Comparison of ENCODE assay signal across 11 mouse cellular contexts in the genomic region with DNA sequence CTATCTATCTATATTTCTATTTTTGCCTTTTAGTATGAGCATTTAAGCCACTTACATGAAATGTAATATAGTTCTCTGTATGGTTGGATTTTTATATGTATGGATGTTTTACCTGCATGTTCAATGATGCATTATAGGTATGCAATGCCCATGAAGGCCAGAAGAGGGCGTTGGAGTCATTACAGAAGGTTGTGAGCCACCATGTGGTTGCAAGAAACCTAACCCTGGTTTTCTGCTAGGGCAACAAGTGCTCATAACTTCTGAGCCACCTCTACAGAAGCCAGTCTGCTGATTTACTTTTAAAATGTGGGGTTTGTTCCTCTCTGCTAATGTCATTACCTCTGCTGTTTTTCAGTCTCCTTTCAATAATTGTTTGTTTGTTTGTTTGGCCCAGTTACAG. TPM values are rescaled to one million over a fixed set of nuclear protein-coding genes. Genes with fewer than 3 reads are reported as not detected.
A peak's percentile ranks its signal among the peaks of the same experiment; 100 is the strongest.
DNase-seq lines count a peak whose midpoint lies in the region; ATAC-seq and TF ChIP-seq lines count a peak whose summit lies in the region.
"Had no signal": no experiment of that assay in that cellular context is flagged by ENCODE, and none has a peak within 500 bp of the region (broad histone marks: within the 10 kb centered on the region; RNA-seq: fewer than 3 reads in every experiment).

No protein-coding gene starts in this region.

- no peak for DNase-seq in cerebellum, adult 2 months
- no peak for DNase-seq in cerebellum, postnatal 4 days (ENCODE audit: low spot score in 2 of 2)
- peak; percentile 54 for DNase-seq in thymus, postnatal 0 days (ENCODE audit: low spot score)
- DNase-seq in thymus, adult 18-20 months, result no peak
- peak; percentile 9 for DNase-seq in liver, adult 2 months (ENCODE audit: extremely low read depth, low read depth, low spot score)
- no peak for DNase-seq in Muller cell, postnatal 12 days (ENCODE audit: inconsistent ontology term)
- no peak for DNase-seq in left cerebral cortex, adult 9 months (ENCODE audit: low spot score in 2 of 2)
- DNase-seq: right cerebral cortex, adult 18-20 months had no signal

- no peak for TF ChIP-seq POLR2A in cerebellum, adult 2 months (IDR thresholded peaks at IDR 0.05; ENCODE audit: borderline replicate concordance, insufficient read depth, low read length)
- no peak for TF ChIP-seq POLR2A in liver, adult 2 months (IDR thresholded peaks at IDR 0.05; ENCODE audit: extremely low read depth, insufficient read depth, low read length)

- ATAC-seq in heart, embryonic 12.5 days (ENCODE audit: insufficient number of reproducible peaks, low FRiP score), result no peak

- no peaks in the 10 kb centered on the region for H3K79me2 ChIP-seq in liver, adult 2 months (ENCODE audit: control insufficient read depth, insufficient read depth, low read length)

- TF ChIP-seq CTCF in cerebellum, adult 2 months (IDR thresholded peaks at IDR 0.05; ENCODE audit: borderline replicate concordance, insufficient read depth, low read depth, low read length), result peak; percentile 50; the same call in 1 of the 2 replicates
- TF ChIP-seq CTCF in liver, adult 2 months (IDR thresholded peaks at IDR 0.05; ENCODE audit: low read depth, low read length), result peak; percentile 19; the same call in 1 of the 2 replicates

- H3K9me3 ChIP-seq in heart, embryonic 12.5 days (replicated peaks), result no peaks in the 10 kb centered on the region

- no peaks in the 10 kb centered on the region for H3K36me3 ChIP-seq in liver, adult 2 months (ENCODE audit: control insufficient read depth, insufficient read depth, low read length)
- H3K36me3 ChIP-seq in heart, embryonic 12.5 days, result no peaks in the 10 kb centered on the region

- no peak overlapping the region for H3K4me3 ChIP-seq in cerebellum, adult 2 months (replicated peaks; ENCODE audit: insufficient read depth, low read depth, low read length)
- no peak overlapping the region for H3K4me3 ChIP-seq in liver, adult 2 months (ENCODE audit: insufficient read depth, low read depth, low read length)
- H3K4me3 ChIP-seq in heart, embryonic 12.5 days, result no peak overlapping the region

- 0% methylated on average over 1 of the region's 1 CpGs for WGBS in cerebellum, adult 2 months
- WGBS in liver, adult 2 months, result 5% methylated on average over 1 of the region's 1 CpGs
- 0% methylated on average over 1 of the region's 1 CpGs for WGBS in heart, embryonic 12.5 days

- no peaks in the 10 kb centered on the region for H3K27me3 ChIP-seq in cerebellum, adult 2 months (ENCODE audit: control insufficient read depth, insufficient read depth, low read length)
- no peaks in the 10 kb centered on the region for H3K27me3 ChIP-seq in liver, adult 2 months (ENCODE audit: control insufficient read depth, insufficient read depth, low read length)
- H3K27me3 ChIP-seq in heart, embryonic 12.5 days (replicated peaks), result peaks cover 33% of the 10 kb centered on the region

- H3K4me1 ChIP-seq in cerebellum, adult 2 months (ENCODE audit: control insufficient read depth, insufficient read depth, low read length), result no peaks in the 10 kb centered on the region
- H3K4me1 ChIP-seq in liver, adult 2 months (ENCODE audit: control insufficient read depth, insufficient read depth, low read length), result no peaks in the 10 kb centered on the region
- no peaks in the 10 kb centered on the region for H3K4me1 ChIP-seq in heart, embryonic 12.5 days (replicated peaks)

- no peak overlapping the region for H3K27ac ChIP-seq in cerebellum, adult 2 months (ENCODE audit: insufficient read depth, low read length)
- H3K27ac ChIP-seq in liver, adult 2 months (replicated peaks; ENCODE audit: insufficient read depth, low read depth, low read length), result no peak overlapping the region
- no peak overlapping the region for H3K27ac ChIP-seq in heart, embryonic 12.5 days (ENCODE audit: poor library complexity, severe bottlenecking)
- H3K27ac ChIP-seq: macrophage had no signal

- H3K4me2 ChIP-seq in heart, embryonic 12.5 days, result no peak overlapping the region

- H3K9ac ChIP-seq in liver, adult 2 months (ENCODE audit: low read depth, low read length), result no peak overlapping the region
- H3K9ac ChIP-seq in heart, embryonic 12.5 days, result no peak overlapping the region

RNA-seq across cellular contexts. Expression of a gene that starts 12.2 kb away (rescaled TPM):
- polyA plus RNA-seq in cerebellum, adult 2 months (2012; rRNA removed), result not detected in 2 replicates
- 0.30 and 0.38 TPM in 2 replicates for polyA plus RNA-seq in thymus, postnatal 0 days (2015; fragmentation: Nextera tagmentation; extraction: Ambion mirVana)
- total RNA-seq in liver, adult 2 months (2014; rRNA removed), result not detected in 2 replicates
- not detected in 2 replicates for polyA plus RNA-seq in liver, adult 2 months (2012; rRNA removed)
- 0.89 and 1.3 TPM in 2 replicates for polyA plus RNA-seq in heart, embryonic 12.5 days (2016; fragmentation: Nextera tagmentation; extraction: Ambion mirVana)
- total RNA-seq: granulocyte monocyte progenitor cell, adult 5-6 weeks had no signal
- polyA plus RNA-seq: macrophage had no signal

RNA-seq across cellular contexts. Expression of a gene that starts 25.2 kb away (rescaled TPM):
- polyA plus RNA-seq in cerebellum, adult 2 months (2012; rRNA removed), result 21.8 and 23.1 TPM in 2 replicates
- polyA plus RNA-seq in thymus, postnatal 0 days (2015; fragmentation: Nextera tagmentation; extraction: Ambion mirVana), result 1.4 and 1.9 TPM in 2 replicates
- 1.1 and 1.3 TPM in 2 replicates for total RNA-seq in liver, adult 2 months (2014; rRNA removed)
- 0.32 and 0.49 TPM in 2 replicates for polyA plus RNA-seq in liver, adult 2 months (2012; rRNA removed)
- 6.8 and 7.7 TPM in 2 replicates for polyA plus RNA-seq in heart, embryonic 12.5 days (2016; fragmentation: Nextera tagmentation; extraction: Ambion mirVana)

Comparison
In these comparisons a context has a peak if more than half of its experiments do, and no peak if none do; other contexts are left out.
1. DNase-seq: peak in thymus, postnatal 0 days (single experiment) and liver, adult 2 months (single experiment); none in cerebellum, adult 2 months (0 of 2), cerebellum, postnatal 4 days (0 of 2), thymus, adult 18-20 months (0 of 2), Muller cell, postnatal 12 days (single experiment) and left cerebral cortex, adult 9 months (0 of 2).